Mouse (Mus musculus): ENCODE measurements around the gene Mfsd2b. TPM values are rescaled to one million over a fixed set of nuclear protein-coding genes. Genes with fewer than 3 reads are reported as not detected.
A peak's percentile ranks its signal among the peaks of the same experiment; 100 is the strongest.

The Mfsd2b gene
- polyA plus RNA-seq, 1 experiment from 2014 or later = 2.5 TPM

DNA sequence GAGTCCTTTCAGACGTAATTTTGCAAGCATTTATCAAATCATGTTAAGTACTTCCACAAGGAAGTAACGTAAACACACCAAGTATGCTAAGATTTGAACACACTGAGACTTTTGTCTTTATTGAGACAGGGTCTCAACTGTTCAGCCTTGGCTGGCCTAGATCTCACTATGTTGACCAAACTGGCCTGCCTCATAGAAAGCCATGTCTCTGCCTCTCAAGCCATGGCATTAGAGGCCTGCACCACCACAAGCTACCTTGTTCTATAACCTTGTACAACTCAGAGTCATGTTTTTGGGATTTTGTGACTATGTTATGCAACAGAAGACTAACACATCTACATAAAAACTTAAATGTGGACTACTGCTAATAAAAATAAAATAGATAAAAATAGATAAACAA is 7.9 kb upstream of the Mfsd2b start:
- 91% methylated on average over 2 of the region's 2 CpGs for WGBS
- H3K4me2 ChIP-seq (ENCODE audit: low read length) = no peak overlapping the region
- no peak overlapping the region for H3K4me3 ChIP-seq (ENCODE audit: low read length)
- ATAC-seq = no peak
- H3K9me3 ChIP-seq (ENCODE audit: control insufficient read depth, low read length) = no peaks in the 10 kb centered on the region; the same call in 1 of the 2 replicates
- no peaks in the 10 kb centered on the region for H3K4me1 ChIP-seq (ENCODE audit: control insufficient read depth, insufficient read depth, low read depth, low read length)
- no peak overlapping the region for H3K9ac ChIP-seq (ENCODE audit: low read depth, low read length)
- H3K36me3 ChIP-seq (ENCODE audit: control insufficient read depth, insufficient read depth, low read length) = peaks cover 18% of the 10 kb centered on the region
- no peaks in the 10 kb centered on the region for H3K27me3 ChIP-seq (replicated peaks; ENCODE audit: control insufficient read depth, insufficient read depth, low read length)
- no peak overlapping the region for H3K27ac ChIP-seq (ENCODE audit: low read depth, low read length)

GRCm38 (mm10) chr12:4879048-4879447 is 4.9 kb upstream of the Mfsd2b start:
- Histone ChIP-seq H3K9me3 (ENCODE audit: control insufficient read depth, low read length) (no peaks in the 10 kb centered on the region; the same call in 1 of the 2 replicates), H3K9ac (ENCODE audit: low read depth, low read length) (no peak overlapping the region), H3K4me2 (ENCODE audit: low read length) (no peak overlapping the region), H3K27ac (ENCODE audit: low read depth, low read length) (no peak overlapping the region), H3K27me3 (replicated peaks; ENCODE audit: control insufficient read depth, insufficient read depth, low read length) (no peaks in the 10 kb centered on the region), H3K4me1 (ENCODE audit: control insufficient read depth, insufficient read depth, low read depth, low read length) (peaks cover 6% of the 10 kb centered on the region), H3K4me3 (ENCODE audit: low read length) (no peak overlapping the region), H3K36me3 (ENCODE audit: control insufficient read depth, insufficient read depth, low read length) (peaks cover 18% of the 10 kb centered on the region)
- 95% methylated on average over 5 of the region's 5 CpGs for WGBS
- ATAC-seq = no peak

GRCm38 (mm10) chr12:4878296-4878783 is 4.2 kb upstream of the Mfsd2b start:
- H3K36me3 ChIP-seq (ENCODE audit: control insufficient read depth, insufficient read depth, low read length) = peaks cover 18% of the 10 kb centered on the region
- no peak overlapping the region for H3K9ac ChIP-seq (ENCODE audit: low read depth, low read length)
- H3K4me3 ChIP-seq (ENCODE audit: low read length) = no peak overlapping the region
- H3K4me2 ChIP-seq (ENCODE audit: low read length) = no peak overlapping the region
- ATAC-seq = no peak
- no peak overlapping the region for H3K27ac ChIP-seq (ENCODE audit: low read depth, low read length)
- H3K4me1 ChIP-seq (ENCODE audit: control insufficient read depth, insufficient read depth, low read depth, low read length) = peaks cover 10% of the 10 kb centered on the region
- no peaks in the 10 kb centered on the region; the same call in 1 of the 2 replicates for H3K9me3 ChIP-seq (ENCODE audit: control insufficient read depth, low read length)
- H3K27me3 ChIP-seq (replicated peaks; ENCODE audit: control insufficient read depth, insufficient read depth, low read length) = no peaks in the 10 kb centered on the region
- WGBS = 78% methylated on average over 9 of the region's 9 CpGs

GRCm38 (mm10) chr12:4875623-4876022 is 1.5 kb upstream of the Mfsd2b start:
- ATAC-seq = no peak
- Histone ChIP-seq H3K36me3 (ENCODE audit: control insufficient read depth, insufficient read depth, low read length) (peaks cover 8% of the 10 kb centered on the region), H3K27ac (ENCODE audit: low read depth, low read length) (no peak overlapping the region), H3K9me3 (ENCODE audit: control insufficient read depth, low read length) (no peaks in the 10 kb centered on the region; the same call in 1 of the 2 replicates), H3K9ac (ENCODE audit: low read depth, low read length) (no peak overlapping the region), H3K27me3 (replicated peaks; ENCODE audit: control insufficient read depth, insufficient read depth, low read length) (no peaks in the 10 kb centered on the region), H3K4me2 (ENCODE audit: low read length) (no peak overlapping the region), H3K4me3 (ENCODE audit: low read length) (no peak overlapping the region), H3K4me1 (ENCODE audit: control insufficient read depth, insufficient read depth, low read depth, low read length) (peaks cover 10% of the 10 kb centered on the region)
- WGBS = 92% methylated on average over 8 of the region's 8 CpGs

DNA sequence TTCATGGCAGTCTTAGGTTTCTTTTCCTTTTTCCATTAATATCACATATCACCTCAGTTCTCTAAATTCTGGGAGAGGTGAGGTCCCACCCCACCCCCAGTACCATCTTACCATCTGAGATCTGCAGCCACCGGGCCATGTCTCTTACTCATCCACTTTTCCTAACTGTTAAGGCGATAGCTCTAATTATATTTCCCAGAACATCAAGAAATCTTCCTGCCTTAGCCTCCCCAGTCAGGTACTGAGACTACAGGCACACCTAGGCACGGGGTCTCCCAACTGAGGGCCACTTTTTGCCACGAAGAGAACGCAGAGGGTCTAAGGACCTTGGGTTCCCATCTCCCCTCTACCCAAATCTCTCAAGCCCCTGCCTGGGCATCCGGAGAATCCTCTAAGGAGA is 628 bp downstream of the Mfsd2b start:
- H3K27me3 ChIP-seq (replicated peaks; ENCODE audit: control insufficient read depth, insufficient read depth, low read length) = no peaks in the 10 kb centered on the region
- H3K4me1 ChIP-seq (ENCODE audit: control insufficient read depth, insufficient read depth, low read depth, low read length) = peaks cover 10% of the 10 kb centered on the region
- H3K9me3 ChIP-seq (ENCODE audit: control insufficient read depth, low read length) = no peaks in the 10 kb centered on the region
- 83% methylated on average over 6 of the region's 6 CpGs for WGBS
- H3K36me3 ChIP-seq (ENCODE audit: control insufficient read depth, insufficient read depth, low read length) = no peaks in the 10 kb centered on the region
- peak; percentile 12; the same call in 1 of the 2 replicates for ATAC-seq
- no peak overlapping the region for H3K27ac ChIP-seq (ENCODE audit: low read depth, low read length)
- H3K4me3 ChIP-seq (ENCODE audit: low read length) = peak overlapping the region; percentile 42; the same call in 1 of the 2 replicates
- peak overlapping the region; percentile 84 for H3K4me2 ChIP-seq (ENCODE audit: low read length)
- H3K9ac ChIP-seq (ENCODE audit: low read depth, low read length) = peak overlapping the region; percentile 60; the same call in 1 of the 2 replicates

DNA sequence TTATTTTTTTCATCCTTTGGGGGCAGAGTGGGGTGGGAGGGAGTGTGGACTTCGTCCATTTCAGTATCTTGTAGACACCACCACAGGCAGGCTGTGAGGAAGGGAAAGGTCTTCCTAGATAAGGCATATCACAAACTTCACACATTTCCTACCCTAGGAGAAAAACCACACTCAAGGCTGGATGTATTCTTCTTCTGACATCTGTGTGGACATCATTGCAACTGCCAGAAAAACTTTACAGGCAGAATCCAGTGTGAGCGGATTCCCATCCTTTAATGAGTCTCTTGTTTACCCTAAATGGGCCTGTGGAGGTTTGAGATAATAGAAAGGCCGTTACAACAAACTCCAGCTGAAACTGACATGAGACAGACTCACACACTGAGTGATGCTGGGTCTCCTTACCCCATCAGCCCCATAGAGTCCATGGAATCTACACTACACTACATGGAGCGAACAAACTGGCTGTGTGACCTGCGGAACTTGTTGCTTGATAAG is 1.1 kb downstream of the Mfsd2b start:
- 84% methylated on average over 5 of the region's 5 CpGs for WGBS
- Histone ChIP-seq H3K9me3 (ENCODE audit: control insufficient read depth, low read length) (no peaks in the 10 kb centered on the region), H3K4me3 (ENCODE audit: low read length) (no peak overlapping the region), H3K9ac (ENCODE audit: low read depth, low read length) (no peak overlapping the region), H3K27me3 (replicated peaks; ENCODE audit: control insufficient read depth, insufficient read depth, low read length) (no peaks in the 10 kb centered on the region), H3K27ac (ENCODE audit: low read depth, low read length) (no peak overlapping the region), H3K4me2 (ENCODE audit: low read length) (no peak overlapping the region), H3K36me3 (ENCODE audit: control insufficient read depth, insufficient read depth, low read length) (no peaks in the 10 kb centered on the region), H3K4me1 (ENCODE audit: control insufficient read depth, insufficient read depth, low read depth, low read length) (peaks cover 10% of the 10 kb centered on the region)
- ATAC-seq = no peak

GRCm38 (mm10) chr12:4872273-4872672 is 1.9 kb downstream of the Mfsd2b start:
- Histone ChIP-seq H3K4me3 (ENCODE audit: low read length) (no peak overlapping the region), H3K9me3 (ENCODE audit: control insufficient read depth, low read length) (no peaks in the 10 kb centered on the region), H3K27me3 (replicated peaks; ENCODE audit: control insufficient read depth, insufficient read depth, low read length) (no peaks in the 10 kb centered on the region), H3K36me3 (ENCODE audit: control insufficient read depth, insufficient read depth, low read length) (no peaks in the 10 kb centered on the region), H3K4me1 (ENCODE audit: control insufficient read depth, insufficient read depth, low read depth, low read length) (peaks cover 10% of the 10 kb centered on the region), H3K9ac (ENCODE audit: low read depth, low read length) (no peak overlapping the region), H3K27ac (ENCODE audit: low read depth, low read length) (no peak overlapping the region), H3K4me2 (ENCODE audit: low read length) (no peak overlapping the region)
- no peak for ATAC-seq
- 62% methylated on average over 4 of the region's 4 CpGs for WGBS

GRCm38 (mm10) chr12:4871260-4871659 is 2.9 kb downstream of the Mfsd2b start:
- Histone ChIP-seq H3K36me3 (ENCODE audit: control insufficient read depth, insufficient read depth, low read length) (no peaks in the 10 kb centered on the region), H3K9ac (ENCODE audit: low read depth, low read length) (no peak overlapping the region), H3K4me3 (ENCODE audit: low read length) (no peak overlapping the region), H3K9me3 (ENCODE audit: control insufficient read depth, low read length) (no peaks in the 10 kb centered on the region), H3K4me1 (ENCODE audit: control insufficient read depth, insufficient read depth, low read depth, low read length) (peaks cover 10% of the 10 kb centered on the region), H3K27ac (ENCODE audit: low read depth, low read length) (no peak overlapping the region), H3K4me2 (ENCODE audit: low read length) (no peak overlapping the region), H3K27me3 (replicated peaks; ENCODE audit: control insufficient read depth, insufficient read depth, low read length) (no peaks in the 10 kb centered on the region)
- WGBS = 90% methylated on average over 5 of the region's 5 CpGs
- no peak for ATAC-seq

- Histone ChIP-seq H3K27me3 (replicated peaks; ENCODE audit: control insufficient read depth, insufficient read depth, low read length) (no peaks in the 10 kb centered on the region), H3K4me1 (ENCODE audit: control insufficient read depth, insufficient read depth, low read depth, low read length) (peaks cover 3% of the 10 kb centered on the region), H3K27ac (ENCODE audit: low read depth, low read length) (no peak overlapping the region), H3K36me3 (ENCODE audit: control insufficient read depth, insufficient read depth, low read length) (no peaks in the 10 kb centered on the region), H3K9ac (ENCODE audit: low read depth, low read length) (no peak overlapping the region), H3K9me3 (ENCODE audit: control insufficient read depth, low read length) (no peaks in the 10 kb centered on the region), H3K4me3 (ENCODE audit: low read length) (no peak overlapping the region), H3K4me2 (ENCODE audit: low read length) (no peak overlapping the region)
- no peak for ATAC-seq
- WGBS = 78% methylated on average over 8 of the region's 8 CpGs
These were observed 5.2 kb downstream of the Mfsd2b start for GRCm38 (mm10) chr12:4868924-4869323.
